Mouse (Mus musculus) urinary bladder, adult 18-20 months (tissue): ENCODE data around the gene Padi4.

Source experiments
- DNase-seq, 2 experiments: peaks; one replicate each; pipeline ENCODE4 v3.0.0; 2022; ENCODE audit warnings: low spot score in 2 of 2, mixed read lengths in 2 of 2

Padi4 gene

DNA sequence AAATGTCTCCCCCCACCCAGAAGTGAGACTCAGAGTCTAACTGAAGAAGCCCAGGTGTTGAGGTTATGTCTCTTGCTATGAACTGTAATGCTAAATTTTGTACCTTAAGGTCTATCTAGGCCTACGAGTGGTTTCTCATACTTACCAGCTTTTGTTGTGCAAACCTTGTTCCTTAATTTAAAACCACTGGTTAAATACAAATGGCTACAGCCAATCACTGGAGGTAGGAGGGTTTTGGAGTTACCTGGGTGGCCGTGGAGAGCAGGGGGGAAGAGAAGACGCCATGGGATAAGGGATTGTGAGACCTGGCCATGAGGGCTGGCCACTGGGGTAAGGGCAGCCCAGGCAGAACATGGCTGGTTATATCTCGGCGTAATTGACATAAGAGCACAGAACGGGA is 14.2 kb upstream of the Padi4 start:
- DNase-seq, result no peak

DNA sequence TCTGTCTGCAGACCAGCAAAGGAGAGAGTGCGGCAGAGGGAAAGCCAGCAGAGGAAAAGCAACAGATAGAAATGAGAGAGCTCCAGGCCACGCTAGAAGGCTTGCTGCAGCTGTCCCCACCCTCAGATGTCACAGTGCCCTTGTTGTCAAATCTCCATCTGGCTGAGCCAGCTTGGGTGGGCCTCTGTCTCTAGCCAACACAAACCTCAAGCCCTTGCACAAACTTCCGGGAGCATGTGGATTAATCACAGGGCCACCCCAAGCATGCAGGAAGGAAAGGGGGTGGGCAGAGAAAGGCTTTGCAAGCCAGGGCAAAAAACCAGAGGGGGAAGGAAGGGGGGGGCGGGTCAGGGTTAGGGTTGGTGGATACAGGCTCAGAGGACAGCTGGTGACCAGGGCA is 13.4 kb upstream of the Padi4 start:
- DNase-seq, result peak in 1 of 2 experiments; percentile 59

DNA sequence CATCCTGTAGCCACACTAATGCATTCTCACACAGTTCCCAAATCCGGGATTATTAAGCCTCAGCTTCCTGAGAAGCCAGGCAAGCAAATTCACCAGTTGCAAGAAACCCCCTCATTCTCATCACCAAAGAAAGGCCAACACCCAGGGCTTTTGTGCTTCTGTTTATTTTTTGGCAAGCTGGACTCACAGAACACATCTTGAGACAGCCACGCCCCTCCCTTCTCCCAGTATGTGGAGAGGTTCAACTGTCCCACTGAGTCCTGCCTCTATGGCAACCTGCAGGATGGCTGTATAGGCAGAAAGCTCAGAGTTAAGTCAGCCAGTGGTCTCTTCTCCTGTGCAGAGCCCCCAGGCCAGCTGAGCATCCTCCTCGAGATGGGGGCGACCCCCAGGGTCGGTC is 11.2 kb upstream of the Padi4 start:
- DNase-seq, result no peak

DNA sequence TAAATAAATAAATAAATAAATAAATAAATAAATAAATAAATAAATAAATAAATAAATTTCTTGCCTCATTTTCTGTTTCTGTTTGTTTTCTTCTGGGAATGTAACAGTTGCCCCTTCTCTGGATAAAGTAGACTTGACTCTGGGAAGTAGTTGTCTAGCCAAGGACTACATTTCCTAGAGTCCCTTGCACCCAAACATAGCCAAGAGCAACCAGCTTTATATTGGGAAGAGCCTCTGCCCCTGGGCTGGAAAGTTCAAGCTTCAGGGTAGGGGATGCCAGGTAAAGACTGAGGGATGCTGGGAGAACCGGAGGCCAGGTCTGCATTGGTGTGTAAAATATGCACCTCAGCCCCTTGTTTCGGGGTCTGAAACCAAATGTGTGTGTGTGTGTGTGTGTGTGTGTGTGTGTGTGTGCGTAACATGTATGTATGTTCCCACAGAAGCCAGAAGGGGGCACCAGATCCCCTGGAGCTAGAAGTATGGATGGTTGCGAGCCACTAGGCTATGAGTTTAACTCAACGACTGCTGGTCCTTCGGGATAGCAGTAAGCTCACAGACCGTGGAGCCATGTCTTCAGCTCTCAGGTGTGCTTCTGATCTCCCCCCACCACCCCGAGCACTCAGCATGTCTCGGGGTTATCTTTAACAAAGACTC is 10.4 kb upstream of the Padi4 start:
- DNase-seq, result no peak

DNA sequence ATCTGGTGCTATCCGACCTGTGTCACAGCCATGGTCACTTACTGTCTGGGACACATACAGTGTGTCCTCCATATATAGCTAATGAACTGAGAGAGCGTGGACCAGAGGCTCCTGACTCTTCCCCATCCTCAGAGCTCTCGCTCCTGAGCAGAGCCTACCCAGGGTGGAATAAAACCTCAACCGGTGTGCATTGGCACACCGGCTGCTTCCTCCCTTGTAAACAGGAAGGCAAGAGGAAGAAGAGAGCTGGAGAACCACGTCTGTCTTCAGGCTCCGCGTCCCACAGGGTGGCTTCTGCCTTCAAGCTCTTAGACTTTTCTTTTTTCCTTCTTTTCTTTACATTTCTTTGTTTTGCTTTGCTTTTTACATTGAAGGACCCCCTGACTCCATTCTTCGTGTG is 8.8 kb upstream of the Padi4 start:
- DNase-seq, result no peak

DNA sequence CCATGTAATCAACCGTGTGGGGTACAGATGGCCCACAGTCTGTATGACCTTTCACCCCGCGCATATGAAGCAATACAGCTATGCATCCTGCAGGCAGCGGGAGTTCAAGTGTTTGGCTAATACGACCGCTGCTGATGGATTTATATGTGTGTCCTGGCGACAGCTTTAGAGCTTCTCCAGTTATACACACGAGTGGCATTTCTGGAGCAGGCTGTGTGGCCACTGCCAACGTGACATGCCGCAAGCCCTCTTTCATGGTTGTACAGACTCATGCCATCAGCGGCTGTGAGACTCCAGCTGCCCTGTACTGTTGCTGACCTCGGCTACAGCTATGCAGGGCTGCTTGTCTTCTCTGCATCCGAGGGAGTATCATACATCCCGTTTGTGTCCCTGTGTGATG is 6.5 kb upstream of the Padi4 start:
- no peak for DNase-seq

DNA sequence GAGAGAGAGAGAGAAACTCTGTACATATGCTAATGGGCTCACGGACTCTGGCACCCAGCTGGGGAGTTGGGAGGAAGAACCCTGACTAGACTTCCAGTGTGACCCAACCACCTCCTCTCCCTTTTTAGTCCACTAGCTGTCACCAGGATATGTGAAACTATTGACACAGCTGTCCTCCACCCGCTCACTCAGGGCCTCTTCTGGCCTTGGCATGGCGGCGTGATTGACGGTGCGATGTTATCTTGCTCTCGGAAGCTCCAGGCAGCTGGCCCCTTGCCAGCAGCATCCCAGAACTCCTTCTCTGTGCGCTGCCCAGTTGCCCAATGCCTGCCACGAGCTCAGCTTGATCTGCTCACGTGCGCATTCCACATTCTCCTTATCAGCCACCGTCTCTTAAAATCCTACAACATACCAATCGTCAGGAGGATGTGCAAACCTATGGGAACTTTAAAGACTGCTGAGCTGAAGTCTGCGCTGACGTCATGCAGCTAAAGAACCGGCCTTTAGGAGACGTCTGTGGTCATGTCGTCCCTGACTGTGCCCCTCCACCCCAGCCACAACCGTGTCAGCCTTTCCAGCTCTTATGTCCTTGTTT is 5.9 kb upstream of the Padi4 start:
- DNase-seq, result no peak

DNA sequence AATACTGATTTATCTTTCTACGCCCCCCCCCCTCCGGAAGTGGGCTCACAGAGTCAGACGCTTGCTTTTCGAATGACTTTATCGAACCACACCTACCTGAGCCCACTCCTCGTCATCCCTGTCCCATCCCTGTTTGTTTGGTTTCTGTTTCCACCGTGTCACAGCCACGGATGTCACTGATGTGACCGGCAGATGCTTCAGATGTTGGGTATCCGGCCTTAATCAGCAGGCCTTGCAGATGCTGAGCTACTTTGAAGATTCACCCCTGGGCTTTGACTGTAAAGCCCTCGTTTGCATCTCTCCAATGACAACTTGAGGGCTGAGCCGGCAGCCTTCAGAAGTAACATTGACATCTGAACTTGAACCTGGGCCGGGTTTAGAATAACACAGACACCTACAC is 2.6 kb upstream of the Padi4 start:
- no peak for DNase-seq

DNA sequence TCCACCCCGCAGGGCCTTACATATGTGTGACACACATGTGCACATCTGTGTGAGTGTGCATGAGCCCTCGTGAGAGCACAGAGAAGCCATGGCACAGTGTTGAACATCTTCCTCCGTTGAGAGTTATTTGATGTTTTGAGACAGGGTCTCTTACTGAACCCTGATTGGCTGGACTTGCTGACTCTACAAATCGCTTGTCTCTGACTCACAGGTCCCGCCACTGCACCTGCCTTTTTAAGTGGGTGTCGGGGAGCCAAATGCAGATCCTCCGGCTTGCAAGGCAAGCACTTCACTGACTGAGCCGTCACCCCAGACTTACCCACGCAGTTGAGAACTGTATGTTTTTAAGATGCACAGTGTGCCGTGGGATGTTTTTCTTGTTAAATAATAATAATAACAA is 1.8 kb upstream of the Padi4 start:
- DNase-seq, result no peak

DNA sequence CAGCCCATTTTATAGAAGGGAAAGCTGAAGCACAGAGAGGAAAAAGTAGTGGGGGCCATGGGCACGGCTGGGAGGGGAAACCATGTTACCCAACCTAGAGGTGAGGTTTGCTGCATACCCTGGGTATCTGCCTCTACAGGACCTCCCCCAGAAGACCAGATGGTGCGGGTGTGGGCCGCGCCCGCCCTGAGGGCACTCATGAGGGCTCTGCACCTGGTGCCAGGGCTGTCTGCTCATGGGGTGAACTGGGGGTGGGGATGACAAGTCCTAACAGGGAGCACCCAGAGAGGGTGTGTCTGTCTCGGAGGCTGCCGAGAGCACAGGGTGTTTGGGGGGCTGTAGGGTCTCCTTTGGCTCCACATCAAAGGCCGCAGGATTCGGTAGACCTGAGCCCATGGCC is 857 bp upstream of the Padi4 start:
- DNase-seq, result no peak

DNA sequence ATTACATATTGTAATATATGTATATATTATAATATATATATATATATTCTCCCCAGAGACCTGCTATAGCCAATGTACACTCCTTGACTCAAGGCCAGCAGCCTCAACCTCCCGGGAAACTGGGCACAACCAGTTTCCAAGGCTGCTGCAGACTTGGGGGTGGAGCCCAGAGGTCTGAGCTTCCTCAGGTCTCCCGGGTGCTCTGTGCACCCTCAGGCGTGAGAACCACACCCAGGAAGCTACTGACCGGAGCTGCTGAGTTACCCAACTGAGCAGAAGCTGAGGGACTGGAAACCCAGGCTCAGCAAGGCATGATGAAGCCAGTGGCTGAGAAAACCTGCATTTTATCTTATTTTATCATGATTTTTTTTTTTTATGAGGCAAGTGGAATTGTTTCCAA is 2.9 kb downstream of the Padi4 start:
- DNase-seq, result no peak

DNA sequence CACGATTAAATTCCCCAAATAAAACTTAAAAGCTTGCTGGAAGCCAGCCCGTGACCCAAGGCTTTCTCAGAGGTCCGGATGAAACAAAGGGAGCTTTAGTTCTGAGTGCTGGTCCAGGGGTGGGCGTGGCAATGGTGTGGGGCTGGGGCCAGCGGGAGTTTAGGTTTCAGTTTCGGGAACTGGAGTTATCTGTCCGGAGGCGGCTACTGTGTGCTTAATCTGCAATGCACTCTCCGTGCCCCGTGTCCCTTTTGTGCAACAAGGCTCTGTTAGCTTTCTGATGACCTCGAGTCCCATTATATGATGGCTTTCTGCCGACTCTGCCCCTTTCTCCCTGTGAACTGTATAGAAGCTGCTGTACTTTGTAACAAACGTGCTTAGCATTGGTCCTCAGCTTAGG is 3.6 kb downstream of the Padi4 start:
- DNase-seq, result no peak

DNA sequence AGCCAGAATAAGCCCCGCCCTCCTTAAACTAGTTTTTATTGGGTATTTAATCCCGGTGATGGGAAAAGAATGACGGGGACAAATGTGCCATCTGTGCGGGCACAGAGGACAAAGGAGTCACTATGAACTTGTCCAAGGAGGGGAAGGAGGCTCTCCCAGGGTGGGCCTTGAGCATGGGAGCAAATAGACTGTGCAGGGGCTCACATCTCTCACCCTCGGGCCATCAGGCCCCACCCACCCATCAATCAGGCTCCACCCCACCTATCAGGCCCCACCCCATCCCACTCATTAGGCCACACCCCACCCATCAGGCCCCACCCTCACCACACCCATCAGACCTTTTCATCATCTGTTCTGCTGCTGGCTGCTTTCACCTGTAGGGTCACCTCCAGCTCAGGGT is 5.1 kb downstream of the Padi4 start:
- no peak for DNase-seq

DNA sequence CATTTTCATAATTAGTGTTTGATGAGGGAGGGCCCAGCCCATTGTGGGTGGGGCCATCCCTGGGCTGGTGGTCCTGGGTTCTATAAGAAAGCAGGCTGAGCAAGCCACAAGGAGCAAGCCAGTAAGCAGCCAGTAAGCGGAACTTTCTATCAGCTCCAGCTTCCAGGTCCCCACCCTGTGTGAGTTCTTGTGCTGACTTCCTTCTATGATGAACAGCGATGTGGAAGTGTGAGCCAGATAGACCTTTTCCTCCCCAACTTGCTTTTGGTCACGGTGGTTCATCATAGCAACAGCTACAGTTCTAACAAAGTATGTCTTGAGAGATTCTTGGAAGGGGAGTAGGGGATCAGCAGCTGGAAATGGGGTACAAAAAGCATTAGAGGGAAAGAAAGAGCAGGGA is 8.1 kb downstream of the Padi4 start:
- DNase-seq, result no peak

DNA sequence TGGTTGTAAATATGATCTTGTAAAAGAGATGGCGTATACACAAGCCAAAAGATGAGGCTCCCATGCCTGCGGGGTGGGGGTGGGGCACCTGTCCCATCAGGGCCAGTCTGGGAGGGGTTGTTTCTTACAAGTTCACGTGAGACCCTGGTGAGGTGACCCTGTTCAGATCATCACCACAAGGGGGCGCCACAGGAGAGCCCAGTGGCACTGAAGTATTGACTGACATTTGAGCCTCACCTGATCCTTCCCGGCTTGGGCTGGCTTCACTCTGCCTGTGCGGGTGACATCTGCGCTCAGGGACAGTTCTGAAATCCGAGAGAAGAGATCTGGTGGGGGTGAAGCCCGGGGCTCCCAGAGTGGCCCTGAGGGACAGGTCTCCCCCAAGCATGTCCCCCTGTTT is 10.9 kb downstream of the Padi4 start:
- peak in 1 of 2 experiments; percentile 47 for DNase-seq

DNA sequence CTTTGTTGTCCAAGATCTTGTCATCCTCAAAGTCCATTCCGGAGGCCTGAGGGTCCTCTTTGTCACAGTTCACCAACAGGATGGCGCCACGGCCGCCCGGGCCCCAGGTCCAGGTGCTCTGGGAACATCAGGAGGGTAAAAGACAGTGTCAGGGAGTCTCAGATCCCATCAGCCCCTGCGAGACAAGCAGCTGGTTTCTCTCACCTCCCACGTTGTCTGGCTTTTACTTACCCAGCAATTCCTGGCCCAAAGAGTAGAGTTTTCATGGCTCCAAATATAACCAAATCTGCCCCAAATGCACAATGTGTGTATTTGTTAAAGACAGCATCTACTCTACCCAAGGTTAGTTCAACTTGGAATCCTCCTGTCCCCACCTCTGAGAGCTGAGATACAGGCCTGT is 12.4 kb downstream of the Padi4 start:
- DNase-seq, result no peak

DNA sequence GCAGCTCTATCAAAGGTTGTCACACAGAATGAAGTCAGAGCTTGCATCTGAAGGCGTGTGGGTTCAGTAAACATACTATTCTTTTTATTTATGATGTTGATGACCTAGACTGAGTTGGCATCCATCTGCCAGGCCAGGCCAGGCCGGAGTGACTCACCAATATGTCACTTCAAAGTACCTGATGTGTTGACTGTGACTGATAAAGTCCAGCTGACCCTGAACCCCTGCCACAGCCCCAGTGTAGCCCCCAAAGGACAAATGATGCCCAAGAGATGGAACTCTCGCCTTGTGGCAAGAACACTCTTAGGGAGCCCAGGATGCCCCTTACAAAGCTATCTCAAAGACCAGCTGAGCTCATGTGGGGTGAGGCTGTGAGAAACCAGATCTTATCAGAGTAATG is 18.2 kb downstream of the Padi4 start:
- no peak for DNase-seq

DNA sequence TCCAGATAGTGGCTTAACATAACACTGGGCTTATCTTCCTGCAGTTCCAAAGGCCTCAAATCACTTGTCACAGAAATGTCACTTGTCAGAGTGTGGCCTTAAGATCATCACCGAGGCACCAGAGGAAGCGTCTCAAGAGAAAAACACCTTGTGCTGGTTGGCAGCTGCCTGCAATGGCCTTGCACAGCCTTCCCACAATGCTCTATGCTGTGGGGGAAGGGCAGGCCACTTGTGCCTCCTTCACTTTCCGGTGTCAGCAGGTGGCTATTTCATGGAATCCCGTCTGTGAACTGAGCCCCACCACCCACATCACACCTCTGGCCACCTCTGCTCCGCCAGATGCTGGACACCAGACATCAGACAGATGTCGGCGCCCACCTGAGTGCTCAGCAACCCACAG is 20.7 kb downstream of the Padi4 start:
- no peak for DNase-seq

DNA sequence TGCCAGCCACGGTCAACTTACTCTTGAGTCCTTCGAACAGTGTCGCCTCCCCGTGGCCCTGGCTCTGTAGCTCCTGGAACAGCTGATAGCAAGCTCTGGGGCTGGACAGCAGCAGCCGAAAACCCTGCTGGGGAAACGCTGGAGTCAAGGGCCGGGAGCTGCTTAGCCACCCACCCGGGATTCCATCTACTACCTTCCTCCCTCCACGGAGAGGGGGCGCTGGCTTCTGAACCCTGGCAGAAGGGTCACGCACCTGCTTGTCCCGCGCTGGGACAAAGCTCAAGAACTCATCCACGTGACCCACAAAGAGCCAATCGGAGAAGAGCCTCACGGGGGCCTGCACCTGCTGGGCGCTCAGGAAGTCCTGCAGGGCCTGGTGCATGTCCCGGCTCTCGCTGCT is 23.7 kb downstream of the Padi4 start:
- no peak for DNase-seq

DNA sequence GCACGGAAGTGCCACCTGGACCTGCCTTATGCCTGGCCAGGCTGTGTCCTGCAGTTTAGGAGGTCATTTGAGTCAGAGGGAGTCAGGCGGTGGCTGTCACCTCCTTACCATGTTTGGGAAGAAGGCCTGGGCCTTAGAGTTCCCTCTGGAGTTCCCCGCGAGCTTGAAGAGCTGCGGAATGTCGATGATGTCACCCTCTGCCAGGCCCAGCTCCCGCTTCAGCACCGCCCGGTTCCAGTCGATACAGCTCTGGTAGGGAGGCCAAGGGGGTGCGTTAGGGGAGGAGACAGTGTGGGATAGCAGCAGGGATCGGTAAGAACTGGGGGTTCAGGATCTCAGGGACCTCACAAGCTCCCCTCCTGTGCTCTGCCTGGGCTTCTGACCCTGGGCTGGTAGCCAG is 26.1 kb downstream of the Padi4 start:
- no peak for DNase-seq

DNA sequence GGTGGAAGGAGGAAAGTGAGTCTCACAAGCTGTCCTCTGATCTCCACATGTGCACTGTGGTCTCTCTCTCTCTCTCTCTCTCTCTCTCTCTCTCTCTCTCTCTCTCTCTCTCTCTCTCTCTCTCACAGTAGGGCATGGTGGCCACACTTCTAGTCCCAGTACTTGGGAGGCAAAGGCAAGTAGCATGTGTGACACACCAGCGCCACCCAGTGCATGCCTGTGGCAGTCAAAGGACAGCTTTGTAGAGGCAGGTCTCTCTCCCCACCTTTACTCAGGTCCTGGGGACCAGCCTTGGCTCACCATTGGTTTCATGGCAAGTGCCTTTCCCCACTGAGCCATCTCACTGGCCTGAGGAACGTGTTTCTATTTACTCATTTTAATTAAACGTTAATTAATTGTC is 29.4 kb downstream of the Padi4 start:
- peak; percentile 20 to 45 for DNase-seq

DNA sequence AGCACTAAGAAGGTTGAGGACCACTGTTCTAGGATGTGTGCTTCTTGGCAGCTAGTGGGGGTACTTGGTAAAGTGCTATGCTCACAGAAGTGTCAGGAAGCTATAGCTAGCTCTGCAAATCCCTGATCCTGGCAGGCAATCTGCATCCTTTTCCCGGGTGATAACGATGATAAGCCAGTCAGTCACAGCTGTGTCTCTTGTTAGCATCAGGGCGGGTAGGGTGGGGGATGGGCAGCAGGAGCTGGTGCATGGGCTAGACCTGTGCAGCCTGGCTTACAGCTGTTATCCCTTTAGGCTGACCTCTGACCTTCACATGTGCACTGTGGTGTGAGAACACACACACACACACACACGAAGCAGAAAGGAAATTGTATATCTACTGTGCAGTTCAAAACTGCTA is 30.9 kb downstream of the Padi4 start:
- no peak for DNase-seq

DNA sequence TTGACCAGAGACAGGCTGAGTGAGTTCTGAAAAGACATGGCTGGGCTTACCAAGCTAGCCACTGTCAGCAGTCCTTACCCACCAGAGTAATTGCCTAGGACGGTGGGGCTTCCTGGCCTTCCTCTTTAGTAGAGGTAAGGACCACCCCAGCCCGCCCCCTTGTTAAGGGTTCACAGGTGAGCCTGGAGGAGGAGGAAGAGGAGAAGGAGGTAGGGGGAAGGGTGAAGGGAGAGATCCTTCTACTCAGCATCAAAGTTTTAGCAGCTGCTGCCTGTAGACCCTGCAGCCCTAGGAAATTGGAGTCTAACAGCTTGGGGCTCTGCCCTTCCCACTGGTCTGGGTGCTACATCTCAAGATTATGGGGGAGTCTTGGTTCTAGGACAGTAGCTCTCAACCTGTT is 31.5 kb downstream of the Padi4 start, which contains the start of gene Padi6:
Gene Padi6 (minus strand): TSS at position 101 of the 400 bp plus-strand sequence.
- DNase-seq, result no peak

DNA sequence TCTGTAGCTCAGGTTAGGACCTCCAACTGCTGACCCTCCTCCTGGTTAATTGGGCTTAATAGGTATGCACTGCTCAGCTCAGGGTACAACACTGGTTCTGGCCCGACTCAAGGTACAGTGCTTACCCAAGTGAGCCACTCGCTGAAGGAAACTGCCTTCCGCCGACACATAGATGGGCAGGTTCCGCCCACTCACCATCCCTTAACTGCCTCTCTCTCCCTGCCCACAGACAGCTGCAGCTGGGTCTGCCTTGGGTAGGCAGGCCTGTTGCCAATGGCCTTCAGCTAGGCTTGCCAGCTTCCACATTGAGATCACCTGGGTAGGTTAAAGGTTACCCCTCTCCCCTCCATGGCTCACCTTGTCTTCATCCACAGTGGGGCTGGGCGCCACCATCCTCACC is 32.6 kb downstream of the Padi4 start:
- no peak for DNase-seq
